Mouse (Mus musculus) bone marrow macrophage, adult 2 months (primary cell): Measurements from ENCODE around the gene Wdr82.

Experiments used
- CTCF ChIP-seq: IDR thresholded peaks from 2 replicates; pipeline ENCODE4 v1.5.1; 2012; ENCODE audit warnings: low read depth, mild to moderate bottlenecking, low read length, moderate library complexity
- POLR2A ChIP-seq: IDR thresholded peaks from 2 replicates; pipeline ENCODE4 v1.6.1; 2012; ENCODE audit warnings: mild to moderate bottlenecking, low read depth, low read length, borderline replicate concordance

GRCm38 (mm10) chr9:106154106-106154505 is 16.6 kb upstream of the Wdr82 start:
- TF ChIP-seq CTCF, result no peak
- TF ChIP-seq POLR2A, result no peak
